Mouse (Mus musculus) lung, embryonic 14.5 days (tissue): Measurements from ENCODE around the gene Mrpl14. TPM values are rescaled to one million over a fixed set of nuclear protein-coding genes. Genes with fewer than 3 reads are reported as not detected.
A peak's percentile ranks its signal among the peaks of the same experiment; 100 is the strongest.

Source experiments
- ATAC-seq: fragments of 200-750 bp; cut with Nextera tagmentation; 2 replicates; pipeline ENCODE4 v1.8.0; 2017; ENCODE audit warnings: mild to moderate bottlenecking, moderate TSS enrichment, moderate library complexity; ENCODE audit not compliant: insufficient read depth
- DNase-seq: peaks from one replicate; pipeline ENCODE4 v3.0.0-alpha.2; 2015
- H3K27ac ChIP-seq: fragments of 300-500 bp; sonication (generic); 2 replicates; pipeline ENCODE4 v1.5.1; 2014; ENCODE audit warnings: low read depth, mild to moderate bottlenecking, moderate library complexity
- H3K27me3 ChIP-seq: fragments of 300-500 bp; sonication (generic); 2 replicates; pipeline ENCODE4 v1.6.1; 2014; ENCODE audit warnings: low read length, control low read depth; ENCODE audit not compliant: insufficient read depth
- H3K36me3 ChIP-seq: fragments of 300-500 bp; sonication (generic); 2 replicates; pipeline ENCODE4 v1.6.1; 2014; ENCODE audit warnings: control low read depth; ENCODE audit not compliant: insufficient read depth
- H3K4me1 ChIP-seq: fragments of 300-500 bp; sonication (generic); 2 replicates; pipeline ENCODE4 v1.6.1; 2014; ENCODE audit warnings: antibody characterized with exemption, control low read depth; ENCODE audit not compliant: insufficient read depth
- H3K4me2 ChIP-seq: fragments of 300-500 bp; sonication (generic); 2 replicates; pipeline ENCODE4 v1.6.1; 2014; ENCODE audit warnings: mild to moderate bottlenecking
- H3K4me3 ChIP-seq: fragments of 300-500 bp; sonication (generic); 2 replicates; pipeline ENCODE4 v1.5.1; 2014; ENCODE audit warnings: low read depth, low read length
- H3K9ac ChIP-seq: fragments of 300-500 bp; sonication (generic); 2 replicates; pipeline ENCODE4 v1.6.1; 2014
- H3K9me3 ChIP-seq: fragments of 300-500 bp; sonication (generic); 2 replicates; pipeline ENCODE4 v1.6.1; 2016; ENCODE audit warnings: low read depth, low read length, control low read depth
- CTCF ChIP-seq: IDR thresholded peaks from 2 replicates; pipeline ENCODE4 v1.5.1; 2016; ENCODE audit warnings: antibody characterized with exemption, low read depth
- WGBS: fragments of 180-500 bp; shearing (Covaris S2); extraction: QIAGEN DNeasy Blood & Tissue Kit; methylation state at CpG from one replicate; pipeline ENCODE4 v1.1.7; 2014; 5-methylcytosine and 5-hydroxymethylcytosine counted together
- polyA plus RNA-seq: library from polyadenylated mRNA; unstranded; fragments of >200 nt; fragmentation: Nextera tagmentation; extraction: Ambion mirVana; gene quantifications from 2 replicates; pipeline ENCODE4 v1.2.1, GENCODE M21; 2014

Gene Mrpl14
- 162 and 168 TPM in 2 replicates for polyA plus RNA-seq

GRCm38 (mm10) chr17:45686093-45686619 lies at the start of gene Mrpl14:
Mrpl14 (plus strand) TSS chr17:45686322.
- H3K27ac ChIP-seq, result peak within 1 kb of the TSS; percentile 80
- H3K36me3 ChIP-seq, result no peaks in the 10 kb centered on the region
- no peaks in the 10 kb centered on the region for H3K9me3 ChIP-seq
- TF ChIP-seq CTCF, result no peak
- under 1% methylated on average over 41 of the region's 50 CpGs for WGBS
- peak; percentile 98 for DNase-seq
- peak within 1 kb of the TSS; percentile 86 for H3K4me2 ChIP-seq
- H3K4me1 ChIP-seq, result peaks cover 17% of the 10 kb centered on the region
- H3K9ac ChIP-seq, result peak within 1 kb of the TSS; percentile 90
- peak within 1 kb of the TSS; percentile 91 for H3K4me3 ChIP-seq
- peak; percentile 90 for ATAC-seq
- no peaks in the 10 kb centered on the region for H3K27me3 ChIP-seq

DNA sequence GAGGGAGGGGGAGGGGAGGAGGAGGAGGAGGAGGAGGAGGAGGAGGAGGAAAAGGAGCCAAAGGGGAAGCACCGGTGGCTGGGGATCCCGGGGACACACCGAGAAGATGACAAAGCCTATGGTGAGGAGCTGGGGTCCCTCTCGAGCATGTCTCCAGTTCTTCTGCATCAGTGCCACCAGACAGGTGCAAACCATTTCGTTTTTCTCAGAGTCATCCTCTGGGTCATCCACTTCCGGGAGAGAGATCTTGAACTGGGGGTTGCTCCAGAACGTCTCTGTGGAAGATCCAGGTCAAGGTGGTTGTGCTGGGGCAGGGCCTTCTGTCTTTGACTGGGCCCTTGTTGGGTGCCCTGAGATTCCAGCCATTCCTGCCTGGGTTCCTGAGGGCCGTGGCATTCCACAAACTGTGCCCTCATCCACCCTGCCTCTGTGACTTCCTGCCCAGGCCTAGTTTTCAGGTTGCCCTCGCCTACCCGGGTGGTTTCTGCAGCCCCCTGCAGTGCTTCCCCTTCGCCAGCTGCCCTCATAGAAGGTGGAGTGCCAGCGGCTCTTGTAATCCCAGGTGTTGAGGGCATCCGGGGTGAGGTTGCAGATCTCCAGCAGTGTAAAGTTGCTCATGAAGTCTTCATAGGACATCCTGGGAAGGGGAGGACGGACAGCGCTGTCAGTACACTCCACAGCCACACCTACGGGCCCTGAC lies 47.4 kb upstream of the Mrpl14 start:
- no peak for TF ChIP-seq CTCF
- no peak overlapping the region for H3K4me3 ChIP-seq
- WGBS, result 65% methylated on average over 16 of the region's 16 CpGs

DNA sequence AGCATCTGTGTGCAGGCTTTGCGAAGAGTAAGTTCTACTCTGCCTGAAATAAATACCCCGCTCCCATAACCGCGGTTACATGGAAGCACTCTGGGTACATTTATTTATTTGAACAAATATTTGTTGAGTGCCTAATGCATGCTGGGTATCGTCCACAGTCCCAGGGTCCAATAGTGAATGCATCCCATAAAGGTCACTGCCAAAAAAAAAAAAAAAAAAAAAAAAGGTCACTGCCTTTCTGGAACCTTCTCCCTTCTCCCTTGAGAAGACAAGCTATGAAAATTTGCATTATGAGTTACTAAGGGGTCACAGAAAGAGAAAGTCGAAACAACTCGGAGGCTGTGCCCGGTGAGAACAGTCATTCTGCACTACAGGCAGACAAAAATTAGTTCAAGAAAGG lies 44.1 kb upstream of the Mrpl14 start:
- Histone ChIP-seq H3K9me3 (no peaks in the 10 kb centered on the region), H3K4me3 (no peak overlapping the region), H3K4me1 (no peaks in the 10 kb centered on the region), H3K4me2 (no peak overlapping the region), H3K27ac (no peak overlapping the region), H3K36me3 (no peaks in the 10 kb centered on the region), H3K9ac (no peak overlapping the region), H3K27me3 (no peaks in the 10 kb centered on the region)
- WGBS, result 80% methylated on average over 8 of the region's 8 CpGs
- DNase-seq (no peak), ATAC-seq (no peak)
- TF ChIP-seq CTCF, result no peak

More for the DNA sequence above, 47.4 kb upstream of the Mrpl14 start:
- Histone ChIP-seq H3K27ac (no peak overlapping the region), H3K27me3 (no peaks in the 10 kb centered on the region), H3K36me3 (no peaks in the 10 kb centered on the region), H3K4me2 (no peak overlapping the region), H3K4me1 (no peaks in the 10 kb centered on the region), H3K9ac (no peak overlapping the region), H3K9me3 (no peaks in the 10 kb centered on the region)
- no peak for ATAC-seq
- no peak for DNase-seq

DNA sequence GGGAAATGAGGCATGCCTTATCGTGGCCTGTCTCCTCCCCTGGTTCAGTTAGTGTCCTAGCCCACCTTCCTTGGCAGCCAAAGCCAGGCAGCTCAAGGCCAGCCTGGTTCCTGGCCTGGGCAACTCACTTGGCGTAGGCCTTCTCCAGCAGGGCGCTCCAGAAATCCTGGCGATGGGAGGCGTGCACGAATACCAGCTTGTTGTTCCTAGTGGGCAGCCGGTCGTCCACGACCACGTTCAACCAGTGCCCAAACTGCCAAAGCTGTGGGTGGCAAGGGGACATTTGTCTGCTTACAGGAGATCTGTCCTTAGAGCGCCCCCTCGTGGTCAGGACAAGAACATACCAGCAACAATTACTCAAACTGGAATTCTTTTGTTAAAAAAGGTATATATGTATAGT lies 43.4 kb upstream of the Mrpl14 start:
- no peaks in the 10 kb centered on the region for H3K9me3 ChIP-seq
- no peaks in the 10 kb centered on the region for H3K36me3 ChIP-seq
- peak; percentile 83 for DNase-seq
- 21% methylated on average over 12 of the region's 12 CpGs for WGBS
- peak overlapping the region; percentile 6; the same call in 1 of the 2 replicates for H3K9ac ChIP-seq
- no peak overlapping the region for H3K27ac ChIP-seq
- no peak overlapping the region for H3K4me2 ChIP-seq
- TF ChIP-seq CTCF, result peak; percentile 92
- H3K4me3 ChIP-seq, result no peak overlapping the region
- ATAC-seq, result 0 out of 2 replicates have a peak, but pooled peaks have one; percentile 24
- no peaks in the 10 kb centered on the region for H3K4me1 ChIP-seq
- H3K27me3 ChIP-seq, result no peaks in the 10 kb centered on the region

GRCm38 (mm10) chr17:45644185-45644584 lies 41.9 kb upstream of the Mrpl14 start:
- H3K36me3 ChIP-seq, result no peaks in the 10 kb centered on the region
- H3K4me2 ChIP-seq, result no peak overlapping the region
- no peak overlapping the region for H3K27ac ChIP-seq
- H3K9ac ChIP-seq, result no peak overlapping the region
- DNase-seq (no peak), ATAC-seq (no peak)
- H3K9me3 ChIP-seq, result no peaks in the 10 kb centered on the region
- no peaks in the 10 kb centered on the region for H3K4me1 ChIP-seq
- no peak overlapping the region for H3K4me3 ChIP-seq
- 90% methylated on average over 4 of the region's 4 CpGs for WGBS
- peak; percentile 23 for TF ChIP-seq CTCF
- H3K27me3 ChIP-seq, result no peaks in the 10 kb centered on the region

DNA sequence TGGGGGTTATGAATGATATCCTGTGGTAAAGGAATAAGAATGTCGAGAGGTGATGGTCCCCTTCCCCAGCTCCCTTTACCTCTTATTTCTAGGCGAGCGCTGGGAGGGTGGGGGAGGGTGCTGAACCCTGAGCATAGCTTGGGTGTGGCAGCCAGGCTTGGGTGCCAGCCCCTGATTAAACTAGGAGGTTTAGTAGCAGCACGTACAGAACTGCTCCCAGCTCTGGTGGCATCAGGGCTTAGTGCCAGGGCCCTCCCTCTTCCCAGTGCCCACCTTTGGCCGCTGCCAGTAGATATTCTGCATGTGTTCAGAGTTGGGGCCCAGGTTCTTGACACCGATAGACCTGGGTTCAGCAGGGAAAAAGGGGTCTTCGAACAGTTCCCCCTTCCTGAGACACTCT lies 32.9 kb upstream of the Mrpl14 start:
- Histone ChIP-seq H3K4me2 (no peak overlapping the region), H3K27ac (no peak overlapping the region), H3K36me3 (no peaks in the 10 kb centered on the region), H3K9ac (no peak overlapping the region), H3K4me1 (no peaks in the 10 kb centered on the region), H3K4me3 (no peak overlapping the region), H3K27me3 (no peaks in the 10 kb centered on the region), H3K9me3 (no peaks in the 10 kb centered on the region)
- WGBS, result 62% methylated on average over 7 of the region's 7 CpGs
- no peak for DNase-seq
- no peak for ATAC-seq
- TF ChIP-seq CTCF, result no peak

- WGBS, result 24% methylated on average over 6 of the region's 6 CpGs
- Histone ChIP-seq H3K9me3 (no peaks in the 10 kb centered on the region), H3K4me3 (no peak overlapping the region), H3K4me1 (no peaks in the 10 kb centered on the region), H3K27ac (no peak overlapping the region), H3K27me3 (no peaks in the 10 kb centered on the region), H3K36me3 (peaks cover 2% of the 10 kb centered on the region; the same call in 1 of the 2 replicates), H3K9ac (no peak overlapping the region), H3K4me2 (no peak overlapping the region)
- TF ChIP-seq CTCF, result peak; percentile 38
- ATAC-seq (no peak), DNase-seq (peak; percentile 38)
Measured at GRCm38 (mm10) chr17:45655820-45656219, 30.3 kb upstream of the Mrpl14 start.
